Mouse (Mus musculus): Measurements from ENCODE around the gene Dop1b. TPM values are rescaled to one million over a fixed set of nuclear protein-coding genes. Genes with fewer than 3 reads are reported as not detected.

Gene Dop1b
- total RNA-seq, 2 experiments from 2014 or later, result 20.6 to 26.9 TPM

GRCm38 (mm10) chr16:93830071-93830470 is 118.4 kb downstream of the Dop1b start:
- no peak for DNase-seq

GRCm38 (mm10) chr16:93830916-93831315 is 119.2 kb downstream of the Dop1b start:
- DNase-seq, result no peak

GRCm38 (mm10) chr16:93831627-93832395 is 120.1 kb downstream of the Dop1b start, which contains the start of gene Morc3:
Morc3 (plus strand) TSS chr16:93832121.
- DNase-seq, result peak; percentile 100

- DNase-seq, result no peak
These were observed 121.0 kb downstream of the Dop1b start for GRCm38 (mm10) chr16:93832451-93833276.

- DNase-seq, result no peak
These were observed 121.8 kb downstream of the Dop1b start for GRCm38 (mm10) chr16:93833551-93833950.

GRCm38 (mm10) chr16:93834076-93834475 is 122.4 kb downstream of the Dop1b start:
- no peak for DNase-seq

- no peak for DNase-seq
These were observed 127.3 kb downstream of the Dop1b start for GRCm38 (mm10) chr16:93839049-93839448.

- DNase-seq, result no peak
These were observed 138.8 kb downstream of the Dop1b start for GRCm38 (mm10) chr16:93850527-93850926.

GRCm38 (mm10) chr16:93859967-93860366 is 148.3 kb downstream of the Dop1b start:
- no peak for DNase-seq

Other genes starting within 250 kb of the Dop1b start
- under 1 TPM; 0.36 to 0.80 TPM for gene Setd4, start 107.8 kb upstream of the Dop1b start, total RNA-seq (2021)
- 10 to 100 TPM; 19.2 to 21.6 TPM for gene Cbr1, start 106.1 kb upstream of the Dop1b start, total RNA-seq (2021)
- 1 to 10 TPM in 1 of 2 experiments, under 1 TPM in 1; 0.59 to 1.7 TPM for gene Gm5678, start 83.8 kb upstream of the Dop1b start, total RNA-seq (2021)
- gene Cbr3, start 28.7 kb upstream of the Dop1b start, total RNA-seq (2021), result 1 to 10 TPM; 1.8 to 2.4 TPM
- gene Morc3, start 120.2 kb downstream of the Dop1b start, total RNA-seq (2021), result 10 to 100 TPM; 11.4 to 13.9 TPM
- under 1 TPM; 0.26 to 0.54 TPM for gene Chaf1b, start 172.0 kb downstream of the Dop1b start, total RNA-seq (2021)